In genomic region chr9:40873556-40874470, GRCm38 (mm10) we compare ENCODE assay signal across 8 mouse cellular contexts. TPM values are rescaled to one million over a fixed set of nuclear protein-coding genes. Genes with fewer than 3 reads are reported as not detected.
DNase-seq lines count a peak whose midpoint lies in the region; ATAC-seq and TF ChIP-seq lines count a peak whose summit lies in the region.

Bsx (plus strand) TSS chr9:40874127.

- H3K9me3 ChIP-seq in G1E (replicated peaks) = no peaks in the 10 kb centered on the region
- no peaks in the 10 kb centered on the region for H3K9me3 ChIP-seq in embryonic facial prominence, embryonic 13.5 days
- H3K9me3 ChIP-seq in hindbrain, embryonic 12.5 days (replicated peaks) = no peaks in the 10 kb centered on the region
- no peaks in the 10 kb centered on the region for H3K9me3 ChIP-seq in limb, embryonic 15.5 days
- H3K9me3 ChIP-seq in neural tube, embryonic 12.5 days = no peaks in the 10 kb centered on the region

- no peak for ATAC-seq in G1E (ENCODE audit: extremely low read depth, insufficient number of reproducible peaks, low FRiP score, poor library complexity, severe bottlenecking)
- ATAC-seq in embryonic facial prominence, embryonic 13.5 days (ENCODE audit: insufficient number of reproducible peaks, insufficient read depth, low FRiP score, low TSS enrichment, low read depth) = peak; percentile 86
- peak; percentile 67 for ATAC-seq in hindbrain, embryonic 12.5 days (ENCODE audit: low FRiP score)
- ATAC-seq in limb, embryonic 15.5 days (ENCODE audit: insufficient number of reproducible peaks, low FRiP score, low TSS enrichment, low read depth) = peak; percentile 86; the same call in 1 of the 2 replicates
- ATAC-seq in neural tube, embryonic 12.5 days (ENCODE audit: low FRiP score, low read depth) = peak; percentile 80

- peaks cover 3% of the 10 kb centered on the region; the same call in 1 of the 2 replicates for H3K27me3 ChIP-seq in G1E (ENCODE audit: insufficient read depth, low read length)
- H3K27me3 ChIP-seq in embryonic facial prominence, embryonic 13.5 days = peaks cover 98% of the 10 kb centered on the region
- peaks cover 97% of the 10 kb centered on the region for H3K27me3 ChIP-seq in hindbrain, embryonic 12.5 days
- peaks cover 94% of the 10 kb centered on the region for H3K27me3 ChIP-seq in limb, embryonic 15.5 days
- H3K27me3 ChIP-seq in neural tube, embryonic 12.5 days (replicated peaks) = peaks cover 98% of the 10 kb centered on the region

- WGBS in embryonic facial prominence, embryonic 13.5 days = 2% methylated on average over 31 of the region's 32 CpGs
- 3% methylated on average over 30 of the region's 32 CpGs for WGBS in hindbrain, embryonic 12.5 days
- WGBS in limb, embryonic 15.5 days = 3% methylated on average over 32 of the region's 32 CpGs
- WGBS in neural tube, embryonic 12.5 days = 2% methylated on average over 32 of the region's 32 CpGs

- H3K4me3 ChIP-seq in G1E (ENCODE audit: low read depth, low read length) = no peak within 1 kb of the TSS
- H3K4me3 ChIP-seq in embryonic facial prominence, embryonic 13.5 days = peak within 1 kb of the TSS; percentile 32
- 0 out of 2 replicates have a peak within 1 kb of the TSS, but pooled peaks have one; percentile 10 for H3K4me3 ChIP-seq in hindbrain, embryonic 12.5 days
- H3K4me3 ChIP-seq in limb, embryonic 15.5 days = peak within 1 kb of the TSS; percentile 28
- H3K4me3 ChIP-seq in neural tube, embryonic 12.5 days = no peak within 1 kb of the TSS

- H3K27ac ChIP-seq in embryonic facial prominence, embryonic 13.5 days = no peak within 1 kb of the TSS
- H3K27ac ChIP-seq in hindbrain, embryonic 12.5 days = no peak within 1 kb of the TSS
- no peak within 1 kb of the TSS for H3K27ac ChIP-seq in limb, embryonic 15.5 days
- H3K27ac ChIP-seq in neural tube, embryonic 12.5 days = no peak within 1 kb of the TSS

- no peak for TF ChIP-seq CTCF in G1E (IDR thresholded peaks at IDR 0.05; ENCODE audit: low read depth, low read length)

- no peaks in the 10 kb centered on the region for H3K4me1 ChIP-seq in G1E (ENCODE audit: insufficient read depth, low read depth, low read length)
- H3K4me1 ChIP-seq in embryonic facial prominence, embryonic 13.5 days = peaks cover 19% of the 10 kb centered on the region
- peaks cover 13% of the 10 kb centered on the region; the same call in 1 of the 2 replicates for H3K4me1 ChIP-seq in hindbrain, embryonic 12.5 days
- peaks cover 24% of the 10 kb centered on the region for H3K4me1 ChIP-seq in limb, embryonic 15.5 days
- H3K4me1 ChIP-seq in neural tube, embryonic 12.5 days = peaks cover 21% of the 10 kb centered on the region; the same call in 1 of the 2 replicates

- peak; percentile 8 for DNase-seq in 3T3-L1 (ENCODE audit: low read depth, low spot score)
- DNase-seq in G1E (ENCODE audit: low spot score) = peak; percentile 25
- DNase-seq in left cerebral cortex, adult 11 months (ENCODE audit: low spot score) = no peak
- DNase-seq in left cerebral cortex, adult 8-10 months (ENCODE audit: low spot score in 2 of 2) = no peak

- H3K36me3 ChIP-seq in G1E (replicated peaks) = no peaks in the 10 kb centered on the region
- H3K36me3 ChIP-seq in embryonic facial prominence, embryonic 13.5 days = no peaks in the 10 kb centered on the region
- no peaks in the 10 kb centered on the region for H3K36me3 ChIP-seq in hindbrain, embryonic 12.5 days
- H3K36me3 ChIP-seq in limb, embryonic 15.5 days = no peaks in the 10 kb centered on the region
- H3K36me3 ChIP-seq in neural tube, embryonic 12.5 days = no peaks in the 10 kb centered on the region

- no peak within 1 kb of the TSS for H3K9ac ChIP-seq in embryonic facial prominence, embryonic 13.5 days
- no peak within 1 kb of the TSS for H3K9ac ChIP-seq in hindbrain, embryonic 12.5 days
- H3K9ac ChIP-seq in limb, embryonic 15.5 days = no peak within 1 kb of the TSS
- no peak within 1 kb of the TSS for H3K9ac ChIP-seq in neural tube, embryonic 12.5 days

- H3K4me2 ChIP-seq in embryonic facial prominence, embryonic 13.5 days = peak within 1 kb of the TSS; percentile 54
- H3K4me2 ChIP-seq in hindbrain, embryonic 12.5 days (replicated peaks) = peak within 1 kb of the TSS; percentile 33; the same call in 1 of the 2 replicates
- peak within 1 kb of the TSS; percentile 50 for H3K4me2 ChIP-seq in limb, embryonic 15.5 days
- peak within 1 kb of the TSS; percentile 46 for H3K4me2 ChIP-seq in neural tube, embryonic 12.5 days (replicated peaks)

RNA-seq across cellular contexts. Expression of gene Bsx, which starts in this region (rescaled TPM):
- total RNA-seq in G1E (2014; fragmentation: Nextera tagmentation) (not detected in 2 replicates), G1E (2017) (not detected in 2 replicates)
- polyA plus RNA-seq in G1E (2012) = not detected in 2 replicates
- polyA plus RNA-seq in embryonic facial prominence, embryonic 13.5 days (2015; fragmentation: Nextera tagmentation; extraction: Ambion mirVana) = not detected in 2 replicates
- not detected in 2 replicates for polyA plus RNA-seq in hindbrain, embryonic 12.5 days (2016; fragmentation: Nextera tagmentation; extraction: Ambion mirVana)
- not detected in 2 replicates for polyA plus RNA-seq in limb, embryonic 15.5 days (2015; fragmentation: Nextera tagmentation; extraction: Ambion mirVana)
- not detected in 2 replicates for polyA plus RNA-seq in neural tube, embryonic 12.5 days (2016; fragmentation: Nextera tagmentation; extraction: Ambion mirVana)
- not detected for total RNA-seq in left cerebral cortex, adult 8-10 months (2022)

Comparison
In these comparisons a context has a peak if more than half of its experiments do, and no peak if none do; other contexts are left out.
1. Peak in DNase-seq in G1E; RNA of the gene not detected or under 1 TPM.
2. Peak in ATAC-seq, H3K4me3 ChIP-seq and H3K4me2 ChIP-seq in embryonic facial prominence, embryonic 13.5 days; RNA of the gene not detected or under 1 TPM.
3. Peak in ATAC-seq, H3K4me3 ChIP-seq and H3K4me2 ChIP-seq in hindbrain, embryonic 12.5 days; RNA of the gene not detected or under 1 TPM.
4. Peak in ATAC-seq, H3K4me3 ChIP-seq and H3K4me2 ChIP-seq in limb, embryonic 15.5 days; RNA of the gene not detected or under 1 TPM.
5. Peak in ATAC-seq and H3K4me2 ChIP-seq in neural tube, embryonic 12.5 days; RNA of the gene not detected or under 1 TPM.